Mouse (Mus musculus) urinary bladder, postnatal 14 days (tissue): ENCODE results near the gene Gm4907.
"Not testable (repeated sequence)": the region's sequence is repeated elsewhere in the genome, so short reads cannot be mapped to it uniquely, and the experiment has no call there.

Source experiments
- DNase-seq: peaks from one replicate; pipeline ENCODE4 v3.0.0; 2021; ENCODE audit warnings: low spot score

Gene Gm4907

GRCm38 (mm10) chrX:23882253-23882652 is at the start of gene Gm4907:
Gm4907 (plus strand) TSS chrX:23882553.
- not testable (repeated sequence) for DNase-seq

GRCm38 (mm10) chrX:23833784-23834183 is 48.6 kb upstream of the Gm4907 start:
- not testable (repeated sequence) for DNase-seq

GRCm38 (mm10) chrX:23840921-23841320 is 41.4 kb upstream of the Gm4907 start:
- no peak for DNase-seq

GRCm38 (mm10) chrX:23954161-23954560 is 71.8 kb downstream of the Gm4907 start:
- no peak for DNase-seq
